Mouse (Mus musculus) midbrain, embryonic 15.5 days (tissue): Measurements from ENCODE around the gene Saysd1. TPM values are rescaled to one million over a fixed set of nuclear protein-coding genes. Genes with fewer than 3 reads are reported as not detected.

ENCODE experiments used
- ATAC-seq: fragments of 200-750 bp; cut with Nextera tagmentation; replicated peaks from 2 replicates; pipeline ENCODE4 v1.8.0; 2017; ENCODE audit warnings: moderate TSS enrichment
- H3K27ac ChIP-seq: fragments of 300-500 bp; sonication (generic); 2 replicates; pipeline ENCODE4 v1.5.1; 2015; ENCODE audit warnings: mild to moderate bottlenecking, inconsistent platforms
- H3K27me3 ChIP-seq: fragments of 300-500 bp; sonication (generic); replicated peaks from 2 replicates; pipeline ENCODE4 v1.6.1; 2015; ENCODE audit warnings: inconsistent platforms
- H3K36me3 ChIP-seq: fragments of 300-500 bp; sonication (generic); replicated peaks from 2 replicates; pipeline ENCODE4 v1.6.1; 2015; ENCODE audit warnings: inconsistent platforms
- H3K4me1 ChIP-seq: fragments of 300-500 bp; sonication (generic); 2 replicates; pipeline ENCODE4 v1.6.1; 2015; ENCODE audit warnings: inconsistent platforms
- H3K4me2 ChIP-seq: fragments of 300-500 bp; sonication (generic); 2 replicates; pipeline ENCODE4 v1.6.1; 2015; ENCODE audit warnings: inconsistent platforms, mild to moderate bottlenecking, moderate library complexity
- H3K4me3 ChIP-seq: fragments of 300-500 bp; sonication (generic); 2 replicates; pipeline ENCODE4 v1.5.1; 2015; ENCODE audit warnings: mild to moderate bottlenecking, inconsistent platforms
- H3K9ac ChIP-seq: fragments of 300-500 bp; sonication (generic); 2 replicates; pipeline ENCODE4 v1.6.1; 2015; ENCODE audit warnings: mild to moderate bottlenecking, inconsistent platforms
- H3K9me3 ChIP-seq: fragments of 300-500 bp; sonication (generic); 2 replicates; pipeline ENCODE4 v1.6.1; 2016; ENCODE audit warnings: inconsistent platforms
- WGBS: fragments of 180-500 bp; shearing (Covaris S2); methylation state at CpG from one replicate; pipeline ENCODE4 v1.1.7; 2015; ENCODE audit warnings: mixed read lengths; 5-methylcytosine and 5-hydroxymethylcytosine counted together
- polyA plus RNA-seq: library from polyadenylated mRNA; unstranded; fragments of >200 nt; fragmentation: Nextera tagmentation; extraction: Ambion mirVana; gene quantifications from 2 replicates; pipeline ENCODE4 v1.2.1, GENCODE M21; 2015

Saysd1 gene
- polyA plus RNA-seq, 1 experiment from 2014 or later, result 12.6 TPM

GRCm38 (mm10) chr14:20127406-20128087 is 10.8 kb downstream of the Saysd1 start:
- Histone ChIP-seq H3K9ac (no peak overlapping the region), H3K27ac (no peak overlapping the region), H3K4me3 (no peak overlapping the region), H3K36me3 (no peaks in the 10 kb centered on the region), H3K4me1 (no peaks in the 10 kb centered on the region), H3K27me3 (no peaks in the 10 kb centered on the region), H3K4me2 (no peak overlapping the region), H3K9me3 (no peaks in the 10 kb centered on the region)
- no peak for ATAC-seq
- 78% methylated on average over 15 of the region's 15 CpGs for WGBS

GRCm38 (mm10) chr14:20120868-20121267 is 17.5 kb downstream of the Saysd1 start:
- no peaks in the 10 kb centered on the region for H3K4me1 ChIP-seq
- 82% methylated on average over 5 of the region's 5 CpGs for WGBS
- ATAC-seq, result no peak
- no peak overlapping the region for H3K4me2 ChIP-seq
- no peak overlapping the region for H3K4me3 ChIP-seq
- H3K36me3 ChIP-seq, result no peaks in the 10 kb centered on the region
- H3K9ac ChIP-seq, result no peak overlapping the region
- no peak overlapping the region for H3K27ac ChIP-seq
- no peaks in the 10 kb centered on the region for H3K9me3 ChIP-seq
- H3K27me3 ChIP-seq, result no peaks in the 10 kb centered on the region

- H3K9me3 ChIP-seq, result no peaks in the 10 kb centered on the region
- no peak for ATAC-seq
- H3K4me3 ChIP-seq, result no peak overlapping the region
- H3K4me2 ChIP-seq, result no peak overlapping the region
- no peak overlapping the region for H3K9ac ChIP-seq
- no peaks in the 10 kb centered on the region for H3K4me1 ChIP-seq
- H3K27ac ChIP-seq, result no peak overlapping the region
- no peaks in the 10 kb centered on the region for H3K27me3 ChIP-seq
- WGBS, result 94% methylated on average over 11 of the region's 11 CpGs
- no peaks in the 10 kb centered on the region for H3K36me3 ChIP-seq
Measured at GRCm38 (mm10) chr14:20120012-20120411, 18.3 kb downstream of the Saysd1 start.

- no peak overlapping the region for H3K4me3 ChIP-seq
- no peaks in the 10 kb centered on the region for H3K4me1 ChIP-seq
- 65% methylated on average over 9 of the region's 9 CpGs for WGBS
- H3K27ac ChIP-seq, result no peak overlapping the region
- ATAC-seq, result no peak
- no peak overlapping the region for H3K4me2 ChIP-seq
- H3K9ac ChIP-seq, result no peak overlapping the region
- no peaks in the 10 kb centered on the region for H3K9me3 ChIP-seq
- H3K36me3 ChIP-seq, result no peaks in the 10 kb centered on the region
- no peaks in the 10 kb centered on the region for H3K27me3 ChIP-seq
Measured at GRCm38 (mm10) chr14:20116149-20116605, 22.2 kb downstream of the Saysd1 start.

- 88% methylated on average over 6 of the region's 6 CpGs for WGBS
- H3K36me3 ChIP-seq, result no peaks in the 10 kb centered on the region
- H3K9me3 ChIP-seq, result no peaks in the 10 kb centered on the region
- no peaks in the 10 kb centered on the region for H3K27me3 ChIP-seq
- no peak for ATAC-seq
- no peak overlapping the region for H3K9ac ChIP-seq
- H3K4me1 ChIP-seq, result no peaks in the 10 kb centered on the region
- no peak overlapping the region for H3K4me3 ChIP-seq
- no peak overlapping the region for H3K27ac ChIP-seq
- no peak overlapping the region for H3K4me2 ChIP-seq
Measured at GRCm38 (mm10) chr14:20114951-20115350, 23.4 kb downstream of the Saysd1 start.

- no peak overlapping the region for H3K9ac ChIP-seq
- peak; percentile 62; the same call in 1 of the 2 replicates for ATAC-seq
- no peaks in the 10 kb centered on the region for H3K36me3 ChIP-seq
- H3K4me3 ChIP-seq, result no peak overlapping the region
- WGBS, result 7% methylated on average over 6 of the region's 6 CpGs
- H3K9me3 ChIP-seq, result no peaks in the 10 kb centered on the region
- H3K27me3 ChIP-seq, result no peaks in the 10 kb centered on the region
- no peak overlapping the region for H3K27ac ChIP-seq
- H3K4me1 ChIP-seq, result no peaks in the 10 kb centered on the region
- no peak overlapping the region for H3K4me2 ChIP-seq
Measured at GRCm38 (mm10) chr14:20113964-20114363, 24.4 kb downstream of the Saysd1 start.

- H3K4me1 ChIP-seq, result no peaks in the 10 kb centered on the region
- H3K4me3 ChIP-seq, result no peak overlapping the region
- H3K27me3 ChIP-seq, result no peaks in the 10 kb centered on the region
- ATAC-seq, result no peak
- H3K27ac ChIP-seq, result no peak overlapping the region
- 61% methylated on average over 7 of the region's 7 CpGs for WGBS
- no peaks in the 10 kb centered on the region for H3K9me3 ChIP-seq
- H3K9ac ChIP-seq, result no peak overlapping the region
- H3K36me3 ChIP-seq, result no peaks in the 10 kb centered on the region
- H3K4me2 ChIP-seq, result no peak overlapping the region
Measured at GRCm38 (mm10) chr14:20113189-20113961, 25.0 kb downstream of the Saysd1 start.

GRCm38 (mm10) chr14:20112218-20112617 is 26.1 kb downstream of the Saysd1 start:
- 75% methylated on average over 3 of the region's 3 CpGs for WGBS
- no peaks in the 10 kb centered on the region for H3K9me3 ChIP-seq
- H3K4me2 ChIP-seq, result no peak overlapping the region

GRCm38 (mm10) chr14:20110945-20111344 is 27.4 kb downstream of the Saysd1 start:
- no peak for ATAC-seq
- no peaks in the 10 kb centered on the region for H3K36me3 ChIP-seq
- no peaks in the 10 kb centered on the region for H3K4me1 ChIP-seq
- 88% methylated on average over 1 of the region's 1 CpGs for WGBS
- H3K27me3 ChIP-seq, result no peaks in the 10 kb centered on the region
- no peak overlapping the region for H3K4me2 ChIP-seq
- no peak overlapping the region for H3K4me3 ChIP-seq
- no peak overlapping the region for H3K9ac ChIP-seq
- H3K9me3 ChIP-seq, result no peaks in the 10 kb centered on the region
- H3K27ac ChIP-seq, result no peak overlapping the region

More at GRCm38 (mm10) chr14:20112218-20112617, 26.1 kb downstream of the Saysd1 start:
- H3K4me3 ChIP-seq, result no peak overlapping the region
- H3K27ac ChIP-seq, result no peak overlapping the region
- H3K4me1 ChIP-seq, result no peaks in the 10 kb centered on the region
- H3K9ac ChIP-seq, result no peak overlapping the region
- ATAC-seq, result no peak
- no peaks in the 10 kb centered on the region for H3K36me3 ChIP-seq
- no peaks in the 10 kb centered on the region for H3K27me3 ChIP-seq

- Histone ChIP-seq H3K4me2 (no peak overlapping the region), H3K27me3 (no peaks in the 10 kb centered on the region), H3K27ac (no peak overlapping the region), H3K4me3 (no peak overlapping the region), H3K9me3 (no peaks in the 10 kb centered on the region), H3K36me3 (no peaks in the 10 kb centered on the region), H3K9ac (no peak overlapping the region), H3K4me1 (no peaks in the 10 kb centered on the region)
- WGBS, result 85% methylated on average over 6 of the region's 6 CpGs
- no peak for ATAC-seq
Measured at GRCm38 (mm10) chr14:20106271-20106670, 32.1 kb downstream of the Saysd1 start.

GRCm38 (mm10) chr14:20103207-20103606 is 35.1 kb downstream of the Saysd1 start:
- H3K4me3 ChIP-seq, result no peak overlapping the region
- H3K27me3 ChIP-seq, result no peaks in the 10 kb centered on the region
- WGBS, result 47% methylated on average over 4 of the region's 4 CpGs
- H3K27ac ChIP-seq, result no peak overlapping the region
- H3K36me3 ChIP-seq, result no peaks in the 10 kb centered on the region
- ATAC-seq, result no peak
- no peaks in the 10 kb centered on the region for H3K4me1 ChIP-seq
- H3K9me3 ChIP-seq, result no peaks in the 10 kb centered on the region
- no peak overlapping the region for H3K9ac ChIP-seq
- no peak overlapping the region for H3K4me2 ChIP-seq

- ATAC-seq, result no peak
- Histone ChIP-seq H3K9ac (no peak overlapping the region), H3K27me3 (no peaks in the 10 kb centered on the region), H3K9me3 (no peaks in the 10 kb centered on the region), H3K4me2 (no peak overlapping the region), H3K4me3 (no peak overlapping the region), H3K36me3 (no peaks in the 10 kb centered on the region), H3K27ac (no peak overlapping the region), H3K4me1 (no peaks in the 10 kb centered on the region)
- WGBS, result 79% methylated on average over 5 of the region's 5 CpGs
Measured at GRCm38 (mm10) chr14:20098061-20098460, 40.3 kb downstream of the Saysd1 start.

- ATAC-seq, result no peak
- Histone ChIP-seq H3K4me1 (no peaks in the 10 kb centered on the region), H3K4me2 (no peak overlapping the region), H3K9me3 (no peaks in the 10 kb centered on the region), H3K27ac (no peak overlapping the region), H3K4me3 (no peak overlapping the region), H3K36me3 (no peaks in the 10 kb centered on the region), H3K9ac (no peak overlapping the region), H3K27me3 (no peaks in the 10 kb centered on the region)
- 76% methylated on average over 5 of the region's 5 CpGs for WGBS
Measured at GRCm38 (mm10) chr14:20094942-20095341, 43.4 kb downstream of the Saysd1 start.
